Mouse (Mus musculus): ENCODE results near the gene Fam53b. TPM values are rescaled to one million over a fixed set of nuclear protein-coding genes. Genes with fewer than 3 reads are reported as not detected.

The Fam53b gene
- total and polyA plus RNA-seq, 3 experiments: 15.6 to 30.9 (median 22.1) TPM

DNA sequence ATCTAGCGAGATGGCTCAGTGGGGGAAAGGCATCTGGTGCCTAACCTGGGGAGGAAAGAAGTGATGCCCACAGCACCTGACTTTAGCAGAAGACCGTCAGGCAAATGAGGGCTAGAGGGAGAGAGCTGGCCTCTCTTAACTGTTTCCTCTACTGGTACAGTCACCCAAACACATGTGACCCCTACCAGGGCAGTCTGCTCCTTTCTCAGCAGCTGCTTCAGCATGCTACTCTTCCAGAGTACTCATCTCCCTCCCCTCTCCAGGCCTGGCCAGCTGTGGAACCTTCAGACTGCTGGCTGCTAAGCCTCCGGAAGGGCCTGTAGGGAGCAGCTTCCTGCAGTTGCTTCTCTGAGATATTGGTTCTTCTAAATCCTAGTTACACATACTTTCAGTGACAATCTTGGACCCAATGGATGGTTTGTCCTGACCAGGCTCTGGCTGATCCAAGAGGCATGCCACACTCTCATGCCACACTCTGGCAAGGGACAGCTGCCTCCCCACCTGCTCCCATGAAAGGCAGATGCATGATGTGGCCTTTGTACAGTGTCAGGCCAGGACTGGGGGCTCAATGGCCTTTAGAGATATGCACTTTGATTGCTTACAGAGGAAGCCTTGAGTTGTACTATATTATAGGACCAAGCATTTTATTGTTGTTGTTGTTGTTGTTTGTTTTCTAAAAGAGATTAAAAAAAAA lies 65.5 kb downstream of the Fam53b start:
- in situ Hi-C loops (cut with MboI; ENCODE audit: low pct_ligation_motif_present, low pct_unique_long_range_greater_than_20kb, low sequenced_read_pairs): no loop called here
- Histone ChIP-seq H3K27ac (ENCODE audit: insufficient read depth, low read depth) (peak overlapping the region; percentile 22; the same call in 1 of the 2 replicates), H3K36me3 (replicated peaks in 1 of 2; ENCODE audit: control insufficient read depth in 1 of 2, insufficient read depth in 1 of 2, low read length in 1 of 2) (peaks cover 16 to 68% of the 10 kb centered on the region in 2 experiments)

GRCm38 (mm10) chr7:132747096-132747495 lies 66.6 kb downstream of the Fam53b start:
- TF ChIP-seq MAFK (IDR thresholded peaks at IDR 0.05; ENCODE audit: insufficient replicate concordance, low read length) (no peak), MEF2A (IDR thresholded peaks at IDR 0.05; ENCODE audit: borderline replicate concordance, low read depth, low read length) (no peak), POLR2AphosphoS2 (IDR thresholded peaks at IDR 0.05; ENCODE audit: low read depth, low read length) (no peak), ZC3H11A (IDR thresholded peaks at IDR 0.05; ENCODE audit: low read depth, low read length) (no peak), ZMIZ1 (IDR thresholded peaks at IDR 0.05; ENCODE audit: low read depth, low read length) (no peak), ZKSCAN1 (IDR thresholded peaks at IDR 0.05; ENCODE audit: borderline replicate concordance, low read depth, low read length) (no peak), UBTF (IDR thresholded peaks at IDR 0.05; ENCODE audit: low read depth, low read length) (no peak), NRF1 (IDR thresholded peaks at IDR 0.05; ENCODE audit: low read depth, low read length) (no peak), JUN (IDR thresholded peaks at IDR 0.05; ENCODE audit: insufficient read depth, low read depth, low read length) (no peak), E2F4 (IDR thresholded peaks at IDR 0.05; ENCODE audit: insufficient replicate concordance, low read depth, low read length) (no peak), JUND (conservative IDR thresholded peaks at IDR 0.05; ENCODE audit: low read depth, low read length) (no peak), TCF12 (IDR thresholded peaks at IDR 0.05; ENCODE audit: low read depth, low read length) (no peak), USF1 (IDR thresholded peaks at IDR 0.05; ENCODE audit: low read depth, low read length) (no peak)
- DNase-seq (ENCODE audit: extremely low read depth): no peak
- no peaks in the 10 kb centered on the region for H3K27me3 ChIP-seq (replicated peaks)
- H3K79me2 ChIP-seq (replicated peaks; ENCODE audit: control insufficient read depth, extremely low read depth, insufficient read depth, poor library complexity, severe bottlenecking): no peaks in the 10 kb centered on the region
- no peaks in the 10 kb centered on the region for H3K9me3 ChIP-seq (replicated peaks; ENCODE audit: low read length)
- peaks cover 23 to 68% of the 10 kb centered on the region in 2 experiments for H3K36me3 ChIP-seq (replicated peaks in 1 of 2; ENCODE audit: control insufficient read depth in 1 of 2, insufficient read depth in 1 of 2, low read length in 1 of 2)
- in situ Hi-C loops (cut with MboI; ENCODE audit: low pct_ligation_motif_present, low pct_unique_long_range_greater_than_20kb, low sequenced_read_pairs) (no loop called here), dilution Hi-C loops (cut with MboI; ENCODE audit: extremely low pct_ligation_motif_present, extremely low pct_unique_long_range_greater_than_20kb, low sequenced_read_pairs) (no loop called here)
- H3K4me2 ChIP-seq (ENCODE audit: insufficient read depth, low read depth, poor library complexity, severe bottlenecking): no peak overlapping the region
- H3K27ac ChIP-seq (ENCODE audit: insufficient read depth, low read depth): no peak overlapping the region
- H3K9ac ChIP-seq (ENCODE audit: insufficient read depth, low read depth): no peak overlapping the region
- no peak overlapping the region for H3K4me3 ChIP-seq (replicated peaks in 1 of 3; ENCODE audit: low read depth in 2 of 3, low read length in 2 of 3, poor library complexity in 1 of 3)
- H3K4me1 ChIP-seq (ENCODE audit: control insufficient read depth in 1 of 2, insufficient read depth in 2 of 2): peaks cover 7 to 57% of the 10 kb centered on the region in 2 experiments

More for the DNA sequence above, 65.5 kb downstream of the Fam53b start:
- H3K9ac ChIP-seq (ENCODE audit: insufficient read depth, low read depth): no peak overlapping the region
- DNase-seq (ENCODE audit: extremely low read depth): peak; percentile 64
- H3K4me2 ChIP-seq (ENCODE audit: insufficient read depth, low read depth, poor library complexity, severe bottlenecking): no peak overlapping the region
- H3K9me3 ChIP-seq (replicated peaks; ENCODE audit: low read length): no peaks in the 10 kb centered on the region
- H3K79me2 ChIP-seq (replicated peaks; ENCODE audit: control insufficient read depth, extremely low read depth, insufficient read depth, poor library complexity, severe bottlenecking): no peaks in the 10 kb centered on the region
- peaks cover 7 to 68% of the 10 kb centered on the region in 2 experiments for H3K4me1 ChIP-seq (ENCODE audit: control insufficient read depth in 1 of 2, insufficient read depth in 2 of 2)
- no peaks in the 10 kb centered on the region for H3K27me3 ChIP-seq (replicated peaks)
- no peak overlapping the region for H3K4me3 ChIP-seq (replicated peaks in 1 of 3; ENCODE audit: low read depth in 2 of 3, low read length in 2 of 3, poor library complexity in 1 of 3)
- TF ChIP-seq CTCF (conservative IDR thresholded peaks at IDR 0.05 in 1 of 2, IDR thresholded peaks at IDR 0.05 in 1 of 2; ENCODE audit: low read depth in 2 of 2, low read length in 2 of 2) (no peak), POLR2A (IDR thresholded peaks at IDR 0.05; ENCODE audit: low read depth, low read length) (no peak), TCF12 (IDR thresholded peaks at IDR 0.05; ENCODE audit: low read depth, low read length) (peak; percentile 46; the same call in 1 of the 2 replicates), ETS1 (conservative IDR thresholded peaks at IDR 0.05; ENCODE audit: low read depth, low read length) (peak; percentile 51), BHLHE40 (IDR thresholded peaks at IDR 0.05; ENCODE audit: low read depth, low read length) (peak; percentile 56), TBP (conservative IDR thresholded peaks at IDR 0.05; ENCODE audit: low read depth, low read length) (0 out of 2 replicates have a peak, but pooled peaks have one; percentile 39), EP300 (IDR thresholded peaks at IDR 0.05; ENCODE audit: low read length) (peak; percentile 55), MAX (IDR thresholded peaks at IDR 0.05; ENCODE audit: low read length) (peak; percentile 53; the same call in 1 of the 2 replicates)
- dilution Hi-C loops (cut with MboI; ENCODE audit: extremely low pct_ligation_motif_present, extremely low pct_unique_long_range_greater_than_20kb, low sequenced_read_pairs): no loop called here

Data from CH12.LX (cell line).